Mouse (Mus musculus) liver, embryonic 12.5 days (tissue): Measurements from ENCODE around the gene Rasl10a. TPM values are rescaled to one million over a fixed set of nuclear protein-coding genes. Genes with fewer than 3 reads are reported as not detected.
A peak's percentile ranks its signal among the peaks of the same experiment; 100 is the strongest.

Source experiments
- ATAC-seq: fragments of 200-750 bp; cut with Nextera tagmentation; 2 replicates; pipeline ENCODE4 v1.8.0; 2017; ENCODE audit warnings: moderate number of reproducible peaks, mild to moderate bottlenecking, moderate library complexity
- H3K27ac ChIP-seq: fragments of 300-500 bp; sonication (generic); 2 replicates; pipeline ENCODE4 v1.5.1; 2016; ENCODE audit warnings: mild to moderate bottlenecking
- H3K27me3 ChIP-seq: fragments of 300-500 bp; sonication (generic); replicated peaks from 2 replicates; pipeline ENCODE4 v1.6.1; 2016; ENCODE audit warnings: mild to moderate bottlenecking, moderate library complexity
- H3K36me3 ChIP-seq: fragments of 300-500 bp; sonication (generic); 2 replicates; pipeline ENCODE4 v1.6.1; 2016; ENCODE audit warnings: mild to moderate bottlenecking, moderate library complexity
- H3K4me1 ChIP-seq: fragments of 300-500 bp; sonication (generic); 2 replicates; pipeline ENCODE4 v1.6.1; 2016
- H3K4me2 ChIP-seq: fragments of 300-500 bp; sonication (generic); 2 replicates; pipeline ENCODE4 v1.6.1; 2016; ENCODE audit warnings: mild to moderate bottlenecking, moderate library complexity
- H3K4me3 ChIP-seq: fragments of 300-500 bp; sonication (generic); 2 replicates; pipeline ENCODE4 v1.5.1; 2016; ENCODE audit warnings: mild to moderate bottlenecking, moderate library complexity
- H3K9ac ChIP-seq: fragments of 300-500 bp; sonication (generic); 2 replicates; pipeline ENCODE4 v1.6.1; 2016; ENCODE audit warnings: mild to moderate bottlenecking, moderate library complexity
- H3K9me3 ChIP-seq: fragments of 300-500 bp; sonication (generic); replicated peaks from 2 replicates; pipeline ENCODE4 v1.6.1; 2016; ENCODE audit warnings: mild to moderate bottlenecking, moderate library complexity
- WGBS: fragments of 180-500 bp; shearing (Covaris S2); methylation state at CpG from one replicate; pipeline ENCODE4 v1.1.7; 2016; ENCODE audit not compliant: insufficient replicate concordance; 5-methylcytosine and 5-hydroxymethylcytosine counted together
- polyA plus RNA-seq: library from polyadenylated mRNA; unstranded; fragments of >200 nt; fragmentation: Nextera tagmentation; extraction: Ambion mirVana; gene quantifications from 2 replicates; pipeline ENCODE4 v1.2.1, GENCODE M21; 2016

Rasl10a gene
- polyA plus RNA-seq, 1 experiment from 2014 or later: 1.1 TPM

GRCm38 (mm10) chr11:5054874-5055273 is 3.1 kb upstream of the Rasl10a start:
- Histone ChIP-seq H3K4me1 (peaks cover 9% of the 10 kb centered on the region), H3K4me3 (no peak overlapping the region), H3K9me3 (no peaks in the 10 kb centered on the region), H3K4me2 (no peak overlapping the region), H3K27ac (no peak overlapping the region), H3K9ac (no peak overlapping the region), H3K27me3 (peaks cover 66% of the 10 kb centered on the region), H3K36me3 (no peaks in the 10 kb centered on the region)
- 67% methylated on average over 6 of the region's 6 CpGs for WGBS
- no peak for ATAC-seq

GRCm38 (mm10) chr11:5055945-5056938 is 1.7 kb upstream of the Rasl10a start:
- Histone ChIP-seq H3K36me3 (peaks cover 7% of the 10 kb centered on the region; the same call in 1 of the 2 replicates), H3K4me1 (peaks cover 13% of the 10 kb centered on the region), H3K4me2 (no peak overlapping the region), H3K27ac (no peak overlapping the region), H3K9ac (no peak overlapping the region), H3K4me3 (no peak overlapping the region), H3K27me3 (peaks cover 67% of the 10 kb centered on the region), H3K9me3 (no peaks in the 10 kb centered on the region)
- WGBS: 46% methylated on average over 23 of the region's 23 CpGs
- ATAC-seq: no peak

- H3K9ac ChIP-seq: no peak overlapping the region
- no peak overlapping the region for H3K4me2 ChIP-seq
- H3K9me3 ChIP-seq: no peaks in the 10 kb centered on the region
- peaks cover 7% of the 10 kb centered on the region; the same call in 1 of the 2 replicates for H3K36me3 ChIP-seq
- no peak overlapping the region for H3K27ac ChIP-seq
- 61% methylated on average over 8 of the region's 8 CpGs for WGBS
- peaks cover 73% of the 10 kb centered on the region for H3K27me3 ChIP-seq
- ATAC-seq: no peak
- H3K4me3 ChIP-seq: no peak overlapping the region
- peaks cover 21% of the 10 kb centered on the region for H3K4me1 ChIP-seq
These were observed 864 bp upstream of the Rasl10a start for GRCm38 (mm10) chr11:5057064-5057463.

- Histone ChIP-seq H3K27me3 (peaks cover 77% of the 10 kb centered on the region), H3K9ac (no peak overlapping the region), H3K36me3 (peaks cover 10% of the 10 kb centered on the region; the same call in 1 of the 2 replicates), H3K4me3 (peak overlapping the region; percentile 47), H3K27ac (no peak overlapping the region), H3K4me1 (peaks cover 26% of the 10 kb centered on the region), H3K9me3 (no peaks in the 10 kb centered on the region), H3K4me2 (peak overlapping the region; percentile 70)
- ATAC-seq: no peak
- WGBS: 18% methylated on average over 8 of the region's 8 CpGs
These were observed 430 bp upstream of the Rasl10a start for GRCm38 (mm10) chr11:5057541-5057855.

GRCm38 (mm10) chr11:5058783-5059182 is 855 bp downstream of the Rasl10a start:
- no peak overlapping the region for H3K4me3 ChIP-seq
- H3K9me3 ChIP-seq: no peaks in the 10 kb centered on the region
- WGBS: 31% methylated on average over 9 of the region's 9 CpGs
- H3K27ac ChIP-seq: no peak overlapping the region
- no peak overlapping the region for H3K9ac ChIP-seq
- no peak for ATAC-seq
- H3K27me3 ChIP-seq: peaks cover 90% of the 10 kb centered on the region
- peaks cover 10% of the 10 kb centered on the region; the same call in 1 of the 2 replicates for H3K36me3 ChIP-seq
- peak overlapping the region; percentile 70; the same call in 1 of the 2 replicates for H3K4me2 ChIP-seq
- peaks cover 34% of the 10 kb centered on the region for H3K4me1 ChIP-seq

- ATAC-seq: no peak
- Histone ChIP-seq H3K27ac (no peak overlapping the region), H3K36me3 (peaks cover 10% of the 10 kb centered on the region; the same call in 1 of the 2 replicates), H3K4me3 (no peak overlapping the region), H3K4me2 (no peak overlapping the region), H3K9ac (no peak overlapping the region), H3K27me3 (peaks cover 95% of the 10 kb centered on the region), H3K9me3 (no peaks in the 10 kb centered on the region), H3K4me1 (peaks cover 38% of the 10 kb centered on the region)
- WGBS: 31% methylated on average over 14 of the region's 14 CpGs
These were observed 1.3 kb downstream of the Rasl10a start for GRCm38 (mm10) chr11:5059230-5059629.

GRCm38 (mm10) chr11:5059704-5060156 is 1.8 kb downstream of the Rasl10a start:
- no peaks in the 10 kb centered on the region for H3K9me3 ChIP-seq
- 9% methylated on average over 27 of the region's 27 CpGs for WGBS
- no peak overlapping the region for H3K27ac ChIP-seq
- H3K27me3 ChIP-seq: peaks cover 100% of the 10 kb centered on the region
- H3K9ac ChIP-seq: no peak overlapping the region
- H3K4me3 ChIP-seq: no peak overlapping the region
- peaks cover 10% of the 10 kb centered on the region; the same call in 1 of the 2 replicates for H3K36me3 ChIP-seq
- H3K4me1 ChIP-seq: peaks cover 43% of the 10 kb centered on the region
- ATAC-seq: no peak
- no peak overlapping the region for H3K4me2 ChIP-seq

GRCm38 (mm10) chr11:5060756-5061412 is 3.0 kb downstream of the Rasl10a start:
- H3K9ac ChIP-seq: peak overlapping the region; percentile 56
- H3K4me3 ChIP-seq: peak overlapping the region; percentile 47
- peaks cover 52% of the 10 kb centered on the region for H3K4me1 ChIP-seq
- H3K36me3 ChIP-seq: peaks cover 10% of the 10 kb centered on the region; the same call in 1 of the 2 replicates
- H3K9me3 ChIP-seq: no peaks in the 10 kb centered on the region
- ATAC-seq: no peak
- H3K27ac ChIP-seq: no peak overlapping the region
- 65% methylated on average over 28 of the region's 28 CpGs for WGBS
- H3K4me2 ChIP-seq: peak overlapping the region; percentile 76
- H3K27me3 ChIP-seq: peaks cover 90% of the 10 kb centered on the region

GRCm38 (mm10) chr11:5061413-5062139 is 3.6 kb downstream of the Rasl10a start:
- WGBS: 8% methylated on average over 62 of the region's 62 CpGs
- H3K4me1 ChIP-seq: peaks cover 58% of the 10 kb centered on the region
- H3K36me3 ChIP-seq: peaks cover 10% of the 10 kb centered on the region; the same call in 1 of the 2 replicates
- H3K4me2 ChIP-seq: peak overlapping the region; percentile 76
- no peak overlapping the region for H3K27ac ChIP-seq
- H3K27me3 ChIP-seq: peaks cover 83% of the 10 kb centered on the region
- no peaks in the 10 kb centered on the region for H3K9me3 ChIP-seq
- H3K9ac ChIP-seq: peak overlapping the region; percentile 56
- peak overlapping the region; percentile 47 for H3K4me3 ChIP-seq
- peak; percentile 22 for ATAC-seq

GRCm38 (mm10) chr11:5062326-5062725 is 4.4 kb downstream of the Rasl10a start:
- peak overlapping the region; percentile 47 for H3K4me3 ChIP-seq
- peak overlapping the region; percentile 76 for H3K4me2 ChIP-seq
- peaks cover 10% of the 10 kb centered on the region; the same call in 1 of the 2 replicates for H3K36me3 ChIP-seq
- H3K27me3 ChIP-seq: peaks cover 76% of the 10 kb centered on the region
- peak overlapping the region; percentile 41; the same call in 1 of the 2 replicates for H3K9ac ChIP-seq
- ATAC-seq: no peak
- no peak overlapping the region for H3K27ac ChIP-seq
- H3K9me3 ChIP-seq: no peaks in the 10 kb centered on the region
- WGBS: 42% methylated on average over 13 of the region's 13 CpGs
- H3K4me1 ChIP-seq: peaks cover 65% of the 10 kb centered on the region

- WGBS: 71% methylated on average over 13 of the region's 13 CpGs
- no peak overlapping the region for H3K27ac ChIP-seq
- no peaks in the 10 kb centered on the region for H3K9me3 ChIP-seq
- no peak overlapping the region for H3K4me3 ChIP-seq
- no peak for ATAC-seq
- peaks cover 69% of the 10 kb centered on the region for H3K27me3 ChIP-seq
- peaks cover 63% of the 10 kb centered on the region for H3K4me1 ChIP-seq
- H3K4me2 ChIP-seq: peak overlapping the region; percentile 100; the same call in 1 of the 2 replicates
- peaks cover 12% of the 10 kb centered on the region for H3K36me3 ChIP-seq
- H3K9ac ChIP-seq: no peak overlapping the region
These were observed 5.1 kb downstream of the Rasl10a start for GRCm38 (mm10) chr11:5062860-5063505.
